Mouse (Mus musculus): ENCODE results near the gene Pik3cd.
"Not testable (repeated sequence)": the region's sequence is repeated elsewhere in the genome, so short reads cannot be mapped to it uniquely, and the experiment has no call there.

Gene Pik3cd

GRCm38 (mm10) chr4:149702210-149702979, at the start of gene Pik3cd:
Gene Pik3cd (minus strand): TSS chr4:149702571.
- no peak for DNase-seq (ENCODE audit: low spot score in 2 of 2)

- DNase-seq (ENCODE audit: low spot score in 2 of 2), result no peak
Measured at GRCm38 (mm10) chr4:149750671-149751070, 48.3 kb upstream of the Pik3cd start.

- DNase-seq (ENCODE audit: low spot score in 2 of 2), result not testable (repeated sequence)
Measured at GRCm38 (mm10) chr4:149749663-149750015, 47.3 kb upstream of the Pik3cd start.

GRCm38 (mm10) chr4:149749003-149749662, 46.8 kb upstream of the Pik3cd start:
- DNase-seq (ENCODE audit: low spot score in 2 of 2), result no peak

GRCm38 (mm10) chr4:149744119-149744518, 41.7 kb upstream of the Pik3cd start:
- no peak for DNase-seq (ENCODE audit: low spot score in 2 of 2)

- DNase-seq (ENCODE audit: low spot score in 2 of 2), result no peak
Measured at GRCm38 (mm10) chr4:149742011-149742530, 39.7 kb upstream of the Pik3cd start.

- no peak for DNase-seq (ENCODE audit: low spot score in 2 of 2)
Measured at GRCm38 (mm10) chr4:149740301-149740700, 37.9 kb upstream of the Pik3cd start.

- DNase-seq (ENCODE audit: low spot score in 2 of 2), result no peak
Measured at GRCm38 (mm10) chr4:149739478-149739877, 37.1 kb upstream of the Pik3cd start.

- DNase-seq (ENCODE audit: low spot score in 2 of 2), result peak; percentile 89 to 94
Measured at GRCm38 (mm10) chr4:149737383-149738324, 35.3 kb upstream of the Pik3cd start, which contains the start of gene Tmem201. Gene Tmem201 (minus strand): TSS chr4:149738044.

GRCm38 (mm10) chr4:149736581-149736980, 34.2 kb upstream of the Pik3cd start:
- no peak for DNase-seq (ENCODE audit: low spot score in 2 of 2)

- DNase-seq (ENCODE audit: low spot score in 2 of 2), result no peak
Measured at GRCm38 (mm10) chr4:149735624-149736250, 33.4 kb upstream of the Pik3cd start.

GRCm38 (mm10) chr4:149734730-149735475, 32.5 kb upstream of the Pik3cd start:
- DNase-seq (ENCODE audit: low spot score in 2 of 2), result no peak

GRCm38 (mm10) chr4:149734246-149734645, 31.9 kb upstream of the Pik3cd start:
- DNase-seq (ENCODE audit: low spot score in 2 of 2), result no peak

- no peak for DNase-seq (ENCODE audit: low spot score in 2 of 2)
Measured at GRCm38 (mm10) chr4:149733748-149734147, 31.4 kb upstream of the Pik3cd start.

GRCm38 (mm10) chr4:149732800-149733199, 30.4 kb upstream of the Pik3cd start:
- DNase-seq (ENCODE audit: low spot score in 2 of 2), result no peak

GRCm38 (mm10) chr4:149732313-149732712, 29.9 kb upstream of the Pik3cd start:
- no peak for DNase-seq (ENCODE audit: low spot score in 2 of 2)

GRCm38 (mm10) chr4:149730827-149731226, 28.5 kb upstream of the Pik3cd start:
- DNase-seq (ENCODE audit: low spot score in 2 of 2), result no peak

GRCm38 (mm10) chr4:149728810-149729209, 26.4 kb upstream of the Pik3cd start:
- no peak for DNase-seq (ENCODE audit: low spot score in 2 of 2)

- no peak for DNase-seq (ENCODE audit: low spot score in 2 of 2)
Measured at GRCm38 (mm10) chr4:149727636-149728035, 25.3 kb upstream of the Pik3cd start.

GRCm38 (mm10) chr4:149725661-149726350, 23.4 kb upstream of the Pik3cd start:
- DNase-seq (ENCODE audit: low spot score in 2 of 2), result peak in 1 of 2 experiments; percentile 70

All from frontal cortex, postnatal 10 days (tissue).